Mouse (Mus musculus): ENCODE measurements at regions not wholly inside any gene's neighbourhood (a gene's known extent, or its start where the extent isn't known, plus 50 kb on each side); places are given as distances from the start of the nearest gene placed in this dataset.

GRCm38 (mm10) chr11:40624126-40624778 lies 70.8 kb downstream of the Mat2b start:
- no peak for DNase-seq

DNA sequence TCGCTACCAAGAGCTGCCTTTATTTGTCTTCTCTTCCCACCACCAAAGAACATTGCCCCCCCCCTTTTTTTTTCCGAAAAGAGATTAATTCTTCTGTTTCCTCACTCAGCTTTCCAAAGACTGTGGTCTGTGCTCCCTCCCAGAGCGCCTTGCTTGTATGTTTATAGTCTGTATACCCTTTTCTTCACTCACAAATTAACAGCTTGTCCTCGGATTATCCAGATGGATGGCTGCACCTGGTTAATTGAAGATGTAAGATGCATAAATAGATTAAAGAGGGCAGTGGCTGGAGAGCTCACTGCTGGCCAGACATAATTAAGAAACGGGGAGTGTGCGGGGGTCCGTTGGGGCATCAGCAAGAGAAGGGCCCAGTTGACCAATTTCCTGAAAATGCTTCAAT lies 75.0 kb downstream of the Mat2b start:
- no peak for DNase-seq

DNA sequence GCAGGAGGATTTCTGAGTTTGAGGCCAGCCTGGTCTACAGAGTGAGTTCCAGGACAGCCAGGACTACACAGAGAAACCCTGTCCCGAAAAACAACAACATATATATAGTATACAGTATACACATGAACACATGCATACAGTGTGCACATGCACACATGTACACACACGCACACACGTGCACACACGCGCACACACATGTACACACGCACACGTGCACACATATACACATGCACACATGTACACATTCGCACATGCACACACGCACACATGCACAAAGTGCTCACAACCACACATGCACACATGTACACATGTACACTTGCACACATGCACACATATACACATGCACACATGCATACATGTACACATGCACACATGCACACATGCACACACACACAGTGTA lies 92.0 kb downstream of the Mat2b start:
- DNase-seq = no peak

GRCm38 (mm10) chr11:40601572-40601909 lies 93.5 kb downstream of the Mat2b start:
- peak; percentile 11 for DNase-seq

- DNase-seq = no peak
Measured at GRCm38 (mm10) chr11:40600773-40601571, 94.0 kb downstream of the Mat2b start.

GRCm38 (mm10) chr11:40599956-40600772 lies 94.8 kb downstream of the Mat2b start:
- peak; percentile 16 for DNase-seq

- no peak for DNase-seq
Measured at GRCm38 (mm10) chr11:40596347-40596746, 98.7 kb downstream of the Mat2b start.

- no peak for DNase-seq
Measured at GRCm38 (mm10) chr11:40592056-40592455, 102.9 kb downstream of the Mat2b start.

DNA sequence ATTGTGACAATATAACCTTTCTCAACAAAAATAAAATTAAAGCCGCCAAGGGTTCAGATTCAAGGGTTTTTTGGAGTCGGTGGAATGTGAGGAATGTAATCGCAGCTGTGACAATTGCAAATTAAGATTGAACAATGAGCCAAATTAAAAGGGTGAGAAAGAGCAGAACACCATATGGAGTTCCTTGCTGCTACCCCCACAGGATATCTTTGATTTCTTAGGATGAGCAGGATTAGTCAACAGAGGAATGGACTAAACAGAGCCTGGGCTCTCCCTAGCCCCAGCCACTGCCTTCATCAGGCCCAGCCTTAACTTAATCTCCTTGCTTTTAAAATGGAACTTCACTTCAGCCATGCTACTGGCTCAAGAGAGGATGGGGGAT lies 121.3 kb downstream of the Mat2b start:
- DNase-seq = no peak

- no peak for DNase-seq
Measured at GRCm38 (mm10) chr11:40572953-40573757, 121.8 kb downstream of the Mat2b start.

DNA sequence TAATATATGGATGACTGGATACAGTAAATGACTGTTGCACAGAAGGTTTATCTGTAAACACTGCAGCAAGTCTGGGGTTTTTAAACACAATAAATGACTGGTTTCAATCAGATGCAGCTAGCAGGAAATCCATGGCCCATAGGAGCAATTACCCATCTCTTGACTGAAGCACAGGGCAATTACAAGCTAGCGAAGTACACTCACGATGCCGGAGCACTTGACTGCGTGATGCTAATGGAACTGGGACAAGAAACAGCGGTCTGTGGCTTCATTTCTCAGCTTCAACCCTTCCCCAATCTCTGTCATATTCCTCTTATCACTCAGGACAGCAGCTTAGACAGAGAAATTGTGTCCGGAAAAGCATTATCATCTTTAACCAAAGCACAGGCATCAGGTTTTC lies 132.1 kb downstream of the Mat2b start:
- DNase-seq = no peak

GRCm38 (mm10) chr11:40561983-40562382 lies 133.0 kb downstream of the Mat2b start:
- DNase-seq = no peak

DNA sequence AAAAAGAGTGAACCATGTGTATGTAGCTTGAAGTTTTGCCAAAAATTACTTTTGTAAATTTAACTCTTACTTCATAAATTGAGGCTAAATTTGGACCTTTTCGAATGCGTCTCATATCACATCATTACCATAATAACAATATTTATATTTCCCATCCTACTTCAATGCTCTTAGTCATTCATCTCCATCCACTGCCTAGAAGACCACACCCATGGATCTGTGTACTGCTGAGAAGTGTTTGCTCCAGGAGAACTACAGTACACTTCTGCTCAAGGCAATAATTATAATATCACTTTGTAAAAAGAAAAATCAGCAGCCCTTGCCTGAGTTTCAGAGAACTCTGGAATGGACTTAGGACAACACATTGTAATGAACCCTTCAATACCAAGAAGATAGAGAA lies 133.6 kb downstream of the Mat2b start:
- no peak for DNase-seq

- no peak for DNase-seq
Measured at GRCm38 (mm10) chr11:40558486-40558885, 136.5 kb downstream of the Mat2b start.

- peak; percentile 84 for DNase-seq
Measured at GRCm38 (mm10) chr11:40554867-40555794, 139.9 kb downstream of the Mat2b start.

DNA sequence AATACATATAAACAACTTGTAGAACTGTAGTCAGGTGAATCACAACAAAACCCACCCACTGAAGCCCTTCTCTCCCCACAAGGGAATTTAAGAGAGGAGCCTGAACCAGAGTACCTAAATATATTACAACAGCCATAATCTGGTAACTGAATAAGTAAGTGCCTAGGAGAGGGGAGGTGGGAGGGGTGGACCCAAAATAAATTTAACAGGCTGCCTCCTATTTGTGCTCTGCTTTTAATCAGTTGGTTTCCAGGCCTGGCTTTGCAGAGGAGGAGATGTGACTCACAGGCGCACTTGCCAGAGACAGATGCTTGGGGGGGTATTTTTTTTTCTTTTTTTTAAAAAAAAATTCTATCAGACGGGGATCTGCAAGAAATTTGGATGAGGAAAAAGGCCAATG lies 142.9 kb downstream of the Mat2b start:
- peak; percentile 91 for DNase-seq

DNA sequence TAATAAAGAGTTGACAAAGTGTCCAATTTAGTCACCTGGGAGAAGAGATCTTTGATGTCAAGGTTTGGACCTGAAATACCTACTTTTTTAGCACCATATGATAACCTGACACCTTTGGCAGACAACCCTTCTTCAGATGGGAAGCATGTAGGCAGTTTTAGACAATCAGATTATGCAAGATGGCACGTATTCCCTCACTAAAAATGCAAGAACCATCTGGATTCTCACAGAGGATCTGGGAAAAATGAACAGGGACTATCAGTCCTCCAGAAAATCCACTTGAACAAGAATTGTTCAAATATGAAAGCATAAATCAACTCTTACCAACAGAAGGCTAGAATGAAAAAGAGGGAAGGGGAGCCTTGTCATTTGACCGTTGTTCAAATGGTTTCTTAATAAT lies 148.4 kb downstream of the Mat2b start:
- peak; percentile 29 for DNase-seq

DNA sequence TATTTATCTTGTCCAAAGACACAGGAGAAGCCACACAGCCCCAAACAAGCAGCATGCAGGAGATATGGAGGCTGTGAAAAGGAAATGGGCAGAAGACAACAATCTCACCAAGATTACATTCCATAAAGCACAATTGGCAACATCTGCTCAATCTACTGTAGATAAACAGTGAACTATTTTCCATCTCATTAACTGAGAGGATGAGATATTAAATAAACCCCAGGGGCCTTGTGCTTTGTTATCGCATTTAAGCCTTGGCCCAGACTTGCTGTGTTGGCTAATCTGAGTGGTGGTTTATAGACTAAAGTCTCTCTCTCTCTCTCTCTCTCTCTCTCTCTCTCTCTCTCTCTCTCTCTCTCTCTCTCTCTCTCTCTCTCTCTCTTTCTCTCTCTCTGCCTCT lies 149.5 kb downstream of the Mat2b start:
- DNase-seq = no peak

DNA sequence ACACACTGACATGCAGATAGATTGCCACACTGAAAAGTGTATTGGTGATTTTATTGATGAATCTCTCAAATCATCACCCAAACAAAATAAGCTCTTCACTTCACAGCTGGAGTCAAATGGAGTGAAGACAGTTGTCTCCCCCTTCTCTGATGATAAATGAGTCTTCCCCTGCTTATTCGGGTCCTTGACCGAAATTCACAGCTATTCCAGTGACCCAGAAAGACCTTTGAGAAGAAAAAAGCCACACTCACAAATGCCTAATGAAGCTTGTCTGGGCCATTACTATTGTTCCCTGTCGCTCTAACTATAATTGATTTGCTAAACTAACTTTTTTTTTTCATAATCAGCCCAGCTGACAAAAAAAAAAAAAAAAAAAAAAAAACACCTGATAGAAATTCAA lies 154.8 kb downstream of the Mat2b start:
- no peak for DNase-seq

GRCm38 (mm10) chr11:40539776-40540175 lies 155.2 kb downstream of the Mat2b start:
- no peak for DNase-seq

GRCm38 (mm10) chr11:40536236-40536765 lies 158.7 kb downstream of the Mat2b start:
- DNase-seq = no peak

Measured in layer of hippocampus, adult 9-11 months (tissue).